Mouse (Mus musculus): ENCODE data around the gene Snx21. TPM values are rescaled to one million over a fixed set of nuclear protein-coding genes. Genes with fewer than 3 reads are reported as not detected.
A peak's percentile ranks its signal among the peaks of the same experiment; 100 is the strongest.

Gene Snx21
- polyA plus RNA-seq (2015; fragmentation: Nextera tagmentation; extraction: Ambion mirVana): 17.1 and 22.9 TPM in 2 replicates

GRCm38 (mm10) chr2:164785481-164786387 is at the start of gene Snx21:
TSS of gene Snx21 (plus strand) at chr2:164785823.
- Histone ChIP-seq H3K4me2 (peak within 1 kb of the TSS; percentile 91), H3K27me3 (no peaks in the 10 kb centered on the region), H3K9me3 (no peaks in the 10 kb centered on the region), H3K4me3 (peak within 1 kb of the TSS; percentile 67), H3K27ac (replicated peaks) (peak within 1 kb of the TSS; percentile 70), H3K4me1 (replicated peaks) (peaks cover 28% of the 10 kb centered on the region), H3K36me3 (peaks cover 12% of the 10 kb centered on the region), H3K9ac (peak within 1 kb of the TSS; percentile 82)
- ATAC-seq (ENCODE audit: low read depth): peak; percentile 91
- under 1% methylated on average over 83 of the region's 89 CpGs for WGBS

- H3K9ac ChIP-seq: no peak overlapping the region
- H3K27me3 ChIP-seq: no peaks in the 10 kb centered on the region
- no peak overlapping the region for H3K27ac ChIP-seq (replicated peaks)
- no peaks in the 10 kb centered on the region for H3K4me1 ChIP-seq (replicated peaks)
- 72% methylated on average over 3 of the region's 3 CpGs for WGBS
- H3K4me3 ChIP-seq: no peak overlapping the region
- H3K4me2 ChIP-seq: no peak overlapping the region
- H3K9me3 ChIP-seq: no peaks in the 10 kb centered on the region
- H3K36me3 ChIP-seq: no peaks in the 10 kb centered on the region
- no peak for ATAC-seq (ENCODE audit: low read depth)
These were observed 48.1 kb upstream of the Snx21 start for GRCm38 (mm10) chr2:164737377-164738090.

DNA sequence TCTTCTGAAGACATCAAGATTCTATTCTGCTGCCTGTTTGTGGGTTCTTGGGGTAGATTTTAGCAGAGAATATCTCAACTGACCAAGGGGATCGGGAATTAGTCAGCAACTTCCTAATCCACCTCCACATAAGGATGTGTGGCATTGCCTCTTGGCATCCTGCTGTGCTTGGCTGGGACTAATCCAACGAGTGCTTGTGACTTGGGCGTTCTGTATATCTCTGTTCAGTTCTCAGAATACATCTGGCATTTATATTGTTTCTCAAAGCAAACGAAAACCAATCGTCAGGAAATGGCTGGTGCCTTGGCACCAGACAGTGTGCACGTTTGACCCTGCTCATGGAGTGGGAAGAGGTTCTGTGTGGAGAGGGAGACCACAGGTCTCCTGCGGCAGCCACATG is 45.7 kb upstream of the Snx21 start:
- no peaks in the 10 kb centered on the region; the same call in 1 of the 2 replicates for H3K27me3 ChIP-seq
- no peak overlapping the region for H3K4me3 ChIP-seq
- peaks cover 2% of the 10 kb centered on the region for H3K4me1 ChIP-seq (replicated peaks)
- WGBS: 74% methylated on average over 7 of the region's 7 CpGs
- H3K9ac ChIP-seq: no peak overlapping the region
- H3K36me3 ChIP-seq: no peaks in the 10 kb centered on the region
- H3K27ac ChIP-seq (replicated peaks): no peak overlapping the region
- no peak overlapping the region for H3K4me2 ChIP-seq
- H3K9me3 ChIP-seq: no peaks in the 10 kb centered on the region
- no peak for ATAC-seq (ENCODE audit: low read depth)

- peak overlapping the region; percentile 89 for H3K9ac ChIP-seq
These were observed 40.6 kb upstream of the Snx21 start for GRCm38 (mm10) chr2:164744987-164745386.

DNA sequence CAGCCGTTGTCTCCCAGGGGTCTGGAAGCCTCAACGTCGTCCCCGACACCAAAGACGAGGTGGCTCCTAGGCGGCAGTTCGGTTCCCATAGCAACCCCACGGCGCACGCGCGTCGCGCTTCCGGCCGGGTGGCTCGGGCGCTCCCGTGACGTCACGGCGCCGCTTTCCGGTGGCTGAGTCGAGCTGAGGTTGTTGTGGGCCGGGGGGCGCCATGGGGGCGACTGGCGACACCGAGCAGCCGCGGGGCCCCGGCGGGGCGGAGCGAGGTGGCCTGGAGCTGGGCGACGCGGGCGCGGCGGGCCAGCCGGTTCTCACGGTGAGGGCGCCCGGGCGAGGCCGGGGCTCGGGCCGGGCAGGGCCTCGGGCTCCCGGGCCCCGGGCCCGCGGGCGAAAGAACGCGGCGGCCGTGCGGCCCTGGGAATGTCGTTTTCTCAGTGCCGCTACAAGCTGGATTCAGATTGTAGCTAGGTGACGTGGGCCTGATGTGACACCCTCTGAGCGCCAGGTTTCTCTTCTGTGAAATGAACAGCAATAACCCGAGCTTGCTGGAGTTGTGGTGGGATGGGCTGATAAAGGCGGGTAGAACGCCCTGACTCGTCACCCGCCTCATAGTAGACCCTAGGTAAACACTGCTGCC is 39.7 kb upstream of the Snx21 start, which contains the start of the genes Wfdc3 and Dnttip1:
Gene Wfdc3, minus strand, starts transcription at position 89 of the 637 bp plus-strand sequence.
Gene Dnttip1, plus strand, starts transcription at position 141 of the 637 bp plus-strand sequence.
- H3K27me3 ChIP-seq: no peaks in the 10 kb centered on the region; the same call in 1 of the 2 replicates
- peak within 1 kb of the TSS; percentile 70; the same call in 1 of the 2 replicates for H3K27ac ChIP-seq (replicated peaks)
- peak within 1 kb of the TSS; percentile 73 for H3K4me2 ChIP-seq
- no peaks in the 10 kb centered on the region for H3K9me3 ChIP-seq
- peak; percentile 89 for ATAC-seq (ENCODE audit: low read depth)
- WGBS: under 1% methylated on average over 70 of the region's 70 CpGs
- peaks cover 34% of the 10 kb centered on the region for H3K36me3 ChIP-seq
- peaks cover 33% of the 10 kb centered on the region for H3K4me1 ChIP-seq (replicated peaks)
- H3K9ac ChIP-seq: peak within 1 kb of the TSS; percentile 89
- H3K4me3 ChIP-seq: peak within 1 kb of the TSS; percentile 72

More at GRCm38 (mm10) chr2:164744987-164745386, 40.6 kb upstream of the Snx21 start:
- Histone ChIP-seq H3K4me2 (peak overlapping the region; percentile 73), H3K4me3 (peak overlapping the region; percentile 72), H3K36me3 (peaks cover 25% of the 10 kb centered on the region), H3K9me3 (no peaks in the 10 kb centered on the region), H3K27ac (replicated peaks) (no peak overlapping the region), H3K27me3 (no peaks in the 10 kb centered on the region; the same call in 1 of the 2 replicates), H3K4me1 (replicated peaks) (peaks cover 33% of the 10 kb centered on the region)
- WGBS: 75% methylated on average over 13 of the region's 13 CpGs
- no peak for ATAC-seq (ENCODE audit: low read depth)

- no peak for ATAC-seq (ENCODE audit: low read depth)
- Histone ChIP-seq H3K4me1 (replicated peaks) (peaks cover 33% of the 10 kb centered on the region), H3K27ac (replicated peaks) (no peak overlapping the region), H3K4me3 (peak overlapping the region; percentile 72), H3K27me3 (no peaks in the 10 kb centered on the region; the same call in 1 of the 2 replicates), H3K9me3 (no peaks in the 10 kb centered on the region), H3K4me2 (peak overlapping the region; percentile 73), H3K36me3 (peaks cover 40% of the 10 kb centered on the region), H3K9ac (peak overlapping the region; percentile 89)
- 56% methylated on average over 8 of the region's 8 CpGs for WGBS
These were observed 38.9 kb upstream of the Snx21 start for GRCm38 (mm10) chr2:164746693-164747092.

GRCm38 (mm10) chr2:164748191-164748590 is 37.4 kb upstream of the Snx21 start:
- Histone ChIP-seq H3K36me3 (peaks cover 55% of the 10 kb centered on the region), H3K4me1 (replicated peaks) (peaks cover 33% of the 10 kb centered on the region), H3K27me3 (no peaks in the 10 kb centered on the region; the same call in 1 of the 2 replicates), H3K9me3 (no peaks in the 10 kb centered on the region), H3K27ac (replicated peaks) (no peak overlapping the region), H3K9ac (0 out of 2 replicates have a peak overlapping the region, but pooled peaks have one; percentile 8), H3K4me2 (no peak overlapping the region), H3K4me3 (no peak overlapping the region)
- WGBS: 87% methylated on average over 4 of the region's 4 CpGs
- ATAC-seq (ENCODE audit: low read depth): no peak

DNA sequence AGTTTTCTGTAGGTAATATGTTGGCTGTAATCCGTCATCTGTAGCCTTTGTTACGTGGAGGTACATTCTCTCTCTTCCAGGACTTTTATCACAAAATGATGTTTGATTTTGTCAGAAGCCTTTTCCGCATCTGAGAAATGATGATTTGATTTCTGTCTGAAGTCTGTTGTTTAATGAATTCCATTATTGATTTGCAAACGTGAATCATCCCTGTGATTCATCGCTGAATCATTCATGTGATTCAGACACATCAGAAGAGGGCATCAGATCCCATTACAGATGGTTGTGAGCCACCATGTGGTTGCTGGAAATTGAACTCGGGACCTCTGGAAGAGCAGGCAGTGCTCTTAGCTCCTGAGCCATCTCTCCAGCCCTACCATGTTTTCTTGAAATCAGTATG is 36.6 kb upstream of the Snx21 start:
- Histone ChIP-seq H3K27me3 (no peaks in the 10 kb centered on the region; the same call in 1 of the 2 replicates), H3K27ac (replicated peaks) (no peak overlapping the region), H3K4me3 (no peak overlapping the region), H3K9me3 (no peaks in the 10 kb centered on the region), H3K9ac (no peak overlapping the region), H3K4me1 (replicated peaks) (peaks cover 33% of the 10 kb centered on the region), H3K36me3 (peaks cover 61% of the 10 kb centered on the region), H3K4me2 (no peak overlapping the region)
- WGBS: 88% methylated on average over 6 of the region's 6 CpGs
- ATAC-seq (ENCODE audit: low read depth): no peak

GRCm38 (mm10) chr2:164752454-164752853 is 33.2 kb upstream of the Snx21 start:
- Histone ChIP-seq H3K36me3 (peaks cover 95% of the 10 kb centered on the region), H3K27me3 (no peaks in the 10 kb centered on the region), H3K9me3 (no peaks in the 10 kb centered on the region), H3K27ac (replicated peaks) (no peak overlapping the region), H3K9ac (no peak overlapping the region), H3K4me1 (replicated peaks) (peaks cover 14% of the 10 kb centered on the region), H3K4me2 (no peak overlapping the region), H3K4me3 (no peak overlapping the region)
- 94% methylated on average over 2 of the region's 2 CpGs for WGBS
- ATAC-seq (ENCODE audit: low read depth): no peak

GRCm38 (mm10) chr2:164754105-164754504 is 31.5 kb upstream of the Snx21 start:
- H3K27me3 ChIP-seq: no peaks in the 10 kb centered on the region
- 87% methylated on average over 11 of the region's 11 CpGs for WGBS
- peaks cover 95% of the 10 kb centered on the region for H3K36me3 ChIP-seq
- H3K9ac ChIP-seq: no peak overlapping the region
- no peak overlapping the region for H3K4me3 ChIP-seq
- no peaks in the 10 kb centered on the region for H3K4me1 ChIP-seq (replicated peaks)
- no peak overlapping the region for H3K27ac ChIP-seq (replicated peaks)
- H3K4me2 ChIP-seq: no peak overlapping the region
- no peak for ATAC-seq (ENCODE audit: low read depth)
- H3K9me3 ChIP-seq: no peaks in the 10 kb centered on the region

GRCm38 (mm10) chr2:164754800-164755199 is 30.8 kb upstream of the Snx21 start:
- Histone ChIP-seq H3K4me3 (no peak overlapping the region), H3K9me3 (no peaks in the 10 kb centered on the region), H3K4me1 (replicated peaks) (no peaks in the 10 kb centered on the region), H3K27me3 (no peaks in the 10 kb centered on the region), H3K9ac (no peak overlapping the region), H3K4me2 (no peak overlapping the region), H3K36me3 (peaks cover 96% of the 10 kb centered on the region), H3K27ac (replicated peaks) (no peak overlapping the region)
- ATAC-seq (ENCODE audit: low read depth): no peak
- WGBS: 85% methylated on average over 2 of the region's 2 CpGs
